Mouse (Mus musculus) kidney, embryonic 15.5 days (tissue): Measurements from ENCODE around the gene Fnbp1l. TPM values are rescaled to one million over a fixed set of nuclear protein-coding genes. Genes with fewer than 3 reads are reported as not detected.

Experiments used
- ATAC-seq: fragments of 200-750 bp; cut with Nextera tagmentation; replicated peaks from 2 replicates; pipeline ENCODE4 v1.8.0; 2017; ENCODE audit warnings: moderate TSS enrichment; ENCODE audit not compliant: low FRiP score
- H3K27ac ChIP-seq: fragments of 300-500 bp; sonication (generic); 2 replicates; pipeline ENCODE4 v1.5.1; 2015; ENCODE audit warnings: mild to moderate bottlenecking, inconsistent platforms
- H3K27me3 ChIP-seq: fragments of 300-500 bp; sonication (generic); 2 replicates; pipeline ENCODE4 v1.6.1; 2015; ENCODE audit warnings: inconsistent platforms
- H3K36me3 ChIP-seq: fragments of 300-500 bp; sonication (generic); 2 replicates; pipeline ENCODE4 v1.6.1; 2015; ENCODE audit warnings: inconsistent platforms
- H3K4me1 ChIP-seq: fragments of 300-500 bp; sonication (generic); 2 replicates; pipeline ENCODE4 v1.6.1; 2015; ENCODE audit warnings: inconsistent platforms
- H3K4me2 ChIP-seq: fragments of 300-500 bp; sonication (generic); 2 replicates; pipeline ENCODE4 v1.6.1; 2015; ENCODE audit warnings: moderate library complexity, mild to moderate bottlenecking, inconsistent platforms
- H3K4me3 ChIP-seq: fragments of 300-500 bp; sonication (generic); replicated peaks from 2 replicates; pipeline ENCODE4 v1.5.1; 2015; ENCODE audit warnings: mild to moderate bottlenecking, inconsistent platforms
- H3K9ac ChIP-seq: fragments of 300-500 bp; sonication (generic); 2 replicates; pipeline ENCODE4 v1.6.1; 2015; ENCODE audit warnings: mild to moderate bottlenecking, inconsistent platforms
- H3K9me3 ChIP-seq: fragments of 300-500 bp; sonication (generic); replicated peaks from 2 replicates; pipeline ENCODE4 v1.6.1; 2016; ENCODE audit warnings: inconsistent platforms
- WGBS: fragments of 180-500 bp; shearing (Covaris S2); methylation state at CpG from one replicate; pipeline ENCODE4 v1.1.7; 2015; ENCODE audit warnings: mixed read lengths; 5-methylcytosine and 5-hydroxymethylcytosine counted together
- polyA plus RNA-seq: library from polyadenylated mRNA; unstranded; fragments of >200 nt; fragmentation: Nextera tagmentation; extraction: Ambion mirVana; gene quantifications from 2 replicates; pipeline ENCODE4 v1.2.1, GENCODE M21; 2015

The Fnbp1l gene
- polyA plus RNA-seq, 1 experiment from 2014 or later = 46.7 TPM

GRCm38 (mm10) chr3:122517726-122518125, 101.8 kb downstream of the Fnbp1l start:
- 35% methylated on average over 4 of the region's 4 CpGs for WGBS
- no peak for ATAC-seq
- no peak overlapping the region; the same call in 1 of the 2 replicates for H3K27ac ChIP-seq

DNA sequence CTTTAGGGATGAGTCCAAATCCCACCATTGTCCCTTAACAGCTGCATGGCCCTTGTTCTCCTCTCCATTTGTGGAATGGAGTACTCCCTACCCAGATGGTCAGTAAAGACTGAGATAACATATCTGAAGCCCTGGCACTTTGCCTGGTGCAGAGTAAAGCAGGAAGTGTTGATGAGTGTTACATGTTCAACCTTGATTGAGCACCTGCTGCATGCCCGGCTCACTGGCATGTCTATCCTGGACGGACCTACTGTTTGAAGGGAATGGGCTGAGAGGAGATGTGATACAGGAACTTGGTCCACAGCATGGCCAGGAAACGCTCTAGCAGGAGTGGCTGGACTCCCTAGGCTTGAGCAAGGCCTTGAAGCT, 103.2 kb downstream of the Fnbp1l start:
- no peak overlapping the region for H3K4me2 ChIP-seq
- no peaks in the 10 kb centered on the region for H3K9me3 ChIP-seq
- WGBS = 88% methylated on average over 3 of the region's 3 CpGs
- H3K27ac ChIP-seq = no peak overlapping the region
- H3K36me3 ChIP-seq = peaks cover 8% of the 10 kb centered on the region
- no peak for ATAC-seq
- H3K4me1 ChIP-seq = peaks cover 48% of the 10 kb centered on the region
- no peak overlapping the region for H3K9ac ChIP-seq
- H3K4me3 ChIP-seq = no peak overlapping the region
- no peaks in the 10 kb centered on the region for H3K27me3 ChIP-seq

More at GRCm38 (mm10) chr3:122517726-122518125, 101.8 kb downstream of the Fnbp1l start:
- Histone ChIP-seq H3K4me3 (no peak overlapping the region), H3K9me3 (no peaks in the 10 kb centered on the region), H3K9ac (no peak overlapping the region), H3K27me3 (no peaks in the 10 kb centered on the region), H3K4me2 (no peak overlapping the region), H3K4me1 (peaks cover 51% of the 10 kb centered on the region), H3K36me3 (peaks cover 5% of the 10 kb centered on the region)

- H3K27ac ChIP-seq = no peak overlapping the region
- peaks cover 54% of the 10 kb centered on the region for H3K4me1 ChIP-seq
- no peaks in the 10 kb centered on the region for H3K27me3 ChIP-seq
- no peak overlapping the region for H3K4me2 ChIP-seq
- H3K9ac ChIP-seq = no peak overlapping the region
- no peaks in the 10 kb centered on the region for H3K9me3 ChIP-seq
- WGBS = 50% methylated on average over 6 of the region's 6 CpGs
- no peak for ATAC-seq
- no peak overlapping the region for H3K4me3 ChIP-seq
- peaks cover 8% of the 10 kb centered on the region for H3K36me3 ChIP-seq
Measured at GRCm38 (mm10) chr3:122515568-122516326, 103.8 kb downstream of the Fnbp1l start.

- no peak for ATAC-seq
- no peak overlapping the region for H3K4me2 ChIP-seq
- no peaks in the 10 kb centered on the region for H3K9me3 ChIP-seq
- no peak overlapping the region for H3K9ac ChIP-seq
- H3K36me3 ChIP-seq = peaks cover 8% of the 10 kb centered on the region
- peak overlapping the region; percentile 74; the same call in 1 of the 2 replicates for H3K27ac ChIP-seq
- WGBS = 93% methylated on average over 16 of the region's 16 CpGs
- H3K4me1 ChIP-seq = peaks cover 54% of the 10 kb centered on the region
- H3K4me3 ChIP-seq = no peak overlapping the region
- H3K27me3 ChIP-seq = no peaks in the 10 kb centered on the region
Measured at GRCm38 (mm10) chr3:122512725-122513375, 106.7 kb downstream of the Fnbp1l start.

GRCm38 (mm10) chr3:122511721-122512619, 107.5 kb downstream of the Fnbp1l start:
- ATAC-seq = no peak
- WGBS = 74% methylated on average over 14 of the region's 14 CpGs
- H3K4me1 ChIP-seq = peaks cover 48% of the 10 kb centered on the region
- H3K9ac ChIP-seq = no peak overlapping the region
- H3K4me2 ChIP-seq = no peak overlapping the region
- H3K4me3 ChIP-seq = no peak overlapping the region
- H3K9me3 ChIP-seq = no peaks in the 10 kb centered on the region
- H3K27me3 ChIP-seq = no peaks in the 10 kb centered on the region
- H3K27ac ChIP-seq = peak overlapping the region; percentile 74; the same call in 1 of the 2 replicates
- H3K36me3 ChIP-seq = peaks cover 8% of the 10 kb centered on the region

GRCm38 (mm10) chr3:122510932-122511331, 108.6 kb downstream of the Fnbp1l start:
- no peak for ATAC-seq
- Histone ChIP-seq H3K9ac (no peak overlapping the region), H3K4me3 (no peak overlapping the region), H3K36me3 (peaks cover 8% of the 10 kb centered on the region), H3K27me3 (no peaks in the 10 kb centered on the region), H3K4me1 (peaks cover 55% of the 10 kb centered on the region), H3K4me2 (no peak overlapping the region), H3K9me3 (no peaks in the 10 kb centered on the region), H3K27ac (peak overlapping the region; percentile 74)
- WGBS = 55% methylated on average over 10 of the region's 10 CpGs

DNA sequence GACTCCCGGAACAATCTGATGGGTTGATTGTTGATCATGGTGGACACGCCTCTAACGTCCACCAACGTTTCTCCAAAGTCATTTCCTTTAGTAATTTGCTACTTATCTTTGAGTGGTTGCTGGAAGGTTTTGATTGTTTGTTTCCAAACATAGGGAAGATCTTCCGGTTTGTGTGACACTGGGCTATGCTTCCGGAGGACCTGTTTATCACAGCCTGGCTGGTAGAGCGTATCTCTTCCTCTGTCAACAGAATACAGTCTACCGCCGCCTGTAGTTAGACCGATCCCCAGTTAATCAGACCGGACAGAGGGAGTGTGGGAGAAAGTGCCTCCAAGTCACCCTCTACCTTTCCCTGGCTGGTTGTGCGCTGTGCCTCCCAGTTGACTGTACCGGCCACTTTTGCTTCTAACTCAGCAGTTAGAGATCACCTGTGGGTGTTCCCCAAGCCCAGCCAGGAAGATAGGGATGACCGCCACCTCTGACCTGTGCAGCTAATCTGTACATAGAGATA, 109.2 kb downstream of the Fnbp1l start:
- H3K27ac ChIP-seq = peak overlapping the region; percentile 74
- no peak for ATAC-seq
- no peak overlapping the region for H3K4me3 ChIP-seq
- no peaks in the 10 kb centered on the region for H3K9me3 ChIP-seq
- peaks cover 8% of the 10 kb centered on the region for H3K36me3 ChIP-seq
- H3K27me3 ChIP-seq = no peaks in the 10 kb centered on the region
- no peak overlapping the region for H3K4me2 ChIP-seq
- H3K9ac ChIP-seq = no peak overlapping the region
- WGBS = 72% methylated on average over 14 of the region's 14 CpGs
- peaks cover 52% of the 10 kb centered on the region for H3K4me1 ChIP-seq

GRCm38 (mm10) chr3:122509534-122510239, 109.8 kb downstream of the Fnbp1l start:
- no peaks in the 10 kb centered on the region for H3K9me3 ChIP-seq
- no peak overlapping the region for H3K4me3 ChIP-seq
- no peak overlapping the region for H3K4me2 ChIP-seq
- peak overlapping the region; percentile 74 for H3K27ac ChIP-seq
- peaks cover 54% of the 10 kb centered on the region for H3K4me1 ChIP-seq
- ATAC-seq = peak; percentile 55
- no peak overlapping the region for H3K9ac ChIP-seq
- no peaks in the 10 kb centered on the region for H3K27me3 ChIP-seq
- 39% methylated on average over 11 of the region's 11 CpGs for WGBS
- H3K36me3 ChIP-seq = peaks cover 8% of the 10 kb centered on the region

GRCm38 (mm10) chr3:122509084-122509483, 110.4 kb downstream of the Fnbp1l start:
- peak overlapping the region; percentile 74 for H3K27ac ChIP-seq
- H3K4me1 ChIP-seq = peaks cover 58% of the 10 kb centered on the region
- H3K9ac ChIP-seq = no peak overlapping the region
- no peak overlapping the region for H3K4me3 ChIP-seq
- peaks cover 8% of the 10 kb centered on the region for H3K36me3 ChIP-seq
- peak; percentile 68; the same call in 1 of the 2 replicates for ATAC-seq
- no peaks in the 10 kb centered on the region for H3K27me3 ChIP-seq
- H3K4me2 ChIP-seq = no peak overlapping the region
- 33% methylated on average over 5 of the region's 5 CpGs for WGBS
- H3K9me3 ChIP-seq = no peaks in the 10 kb centered on the region

DNA sequence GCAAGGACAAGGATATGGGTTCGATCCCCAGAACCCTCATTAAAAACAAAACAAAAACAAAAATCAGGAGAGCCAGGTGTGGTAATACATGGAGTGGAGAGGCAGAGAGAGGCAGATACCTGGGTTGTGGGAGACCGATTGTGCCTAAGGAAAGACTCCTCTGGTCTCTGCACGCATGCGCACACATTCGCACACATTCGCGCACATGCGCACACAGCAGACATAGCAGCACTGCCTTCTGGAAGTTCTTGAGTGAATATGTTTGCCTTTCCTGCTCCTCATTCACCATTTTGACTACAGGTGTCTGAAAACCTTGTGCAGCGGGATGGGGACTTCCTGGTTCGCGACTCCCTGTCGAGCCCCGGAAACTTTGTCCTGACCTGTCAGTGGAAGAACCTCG, 111.7 kb downstream of the Fnbp1l start:
- H3K4me1 ChIP-seq = peaks cover 58% of the 10 kb centered on the region
- H3K27ac ChIP-seq = no peak overlapping the region
- H3K9ac ChIP-seq = no peak overlapping the region
- H3K4me2 ChIP-seq = no peak overlapping the region
- WGBS = 94% methylated on average over 14 of the region's 14 CpGs
- ATAC-seq = no peak
- no peaks in the 10 kb centered on the region for H3K9me3 ChIP-seq
- peaks cover 5% of the 10 kb centered on the region for H3K36me3 ChIP-seq
- no peak overlapping the region for H3K4me3 ChIP-seq
- no peaks in the 10 kb centered on the region for H3K27me3 ChIP-seq

DNA sequence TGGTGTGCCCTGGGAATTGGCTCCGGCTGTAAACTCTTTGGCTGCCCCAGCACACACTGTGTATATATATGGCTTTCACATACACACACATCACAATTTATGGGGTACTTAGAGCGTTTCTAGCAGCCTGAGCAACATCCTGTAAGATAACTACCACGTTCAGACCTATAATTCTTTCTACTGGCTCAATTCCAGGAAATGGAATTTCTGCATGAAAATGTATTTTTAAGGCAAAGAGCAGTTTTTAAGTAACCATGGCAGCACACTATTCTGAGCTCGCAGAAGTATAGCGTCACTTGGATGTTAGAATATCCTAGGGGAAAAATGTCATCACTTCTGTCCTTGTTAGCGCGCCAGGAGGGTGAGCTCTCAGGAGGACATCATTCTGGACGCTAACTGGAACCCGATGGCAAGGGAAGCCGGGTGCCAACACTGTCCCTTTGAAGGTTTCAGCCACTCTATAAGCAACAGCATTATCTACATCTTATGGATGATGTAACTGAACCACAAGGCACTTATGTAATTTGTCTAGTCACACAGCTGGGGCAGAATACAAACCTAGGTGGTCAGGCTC, 113.1 kb downstream of the Fnbp1l start:
- WGBS = 49% methylated on average over 10 of the region's 10 CpGs
- Histone ChIP-seq H3K4me2 (no peak overlapping the region), H3K9ac (no peak overlapping the region), H3K27ac (peak overlapping the region; percentile 62), H3K4me3 (no peak overlapping the region), H3K27me3 (no peaks in the 10 kb centered on the region), H3K9me3 (no peaks in the 10 kb centered on the region), H3K36me3 (no peaks in the 10 kb centered on the region), H3K4me1 (peaks cover 57% of the 10 kb centered on the region)
- ATAC-seq = no peak
